Mouse (Mus musculus) testis, postnatal 14 days (tissue): ENCODE data around the gene Pogz.
A peak's percentile ranks its signal among the peaks of the same experiment; 100 is the strongest.

Source experiments
- DNase-seq: peaks from one replicate; pipeline ENCODE4 v3.0.0; 2021; ENCODE audit warnings: low spot score

Gene Pogz

DNA sequence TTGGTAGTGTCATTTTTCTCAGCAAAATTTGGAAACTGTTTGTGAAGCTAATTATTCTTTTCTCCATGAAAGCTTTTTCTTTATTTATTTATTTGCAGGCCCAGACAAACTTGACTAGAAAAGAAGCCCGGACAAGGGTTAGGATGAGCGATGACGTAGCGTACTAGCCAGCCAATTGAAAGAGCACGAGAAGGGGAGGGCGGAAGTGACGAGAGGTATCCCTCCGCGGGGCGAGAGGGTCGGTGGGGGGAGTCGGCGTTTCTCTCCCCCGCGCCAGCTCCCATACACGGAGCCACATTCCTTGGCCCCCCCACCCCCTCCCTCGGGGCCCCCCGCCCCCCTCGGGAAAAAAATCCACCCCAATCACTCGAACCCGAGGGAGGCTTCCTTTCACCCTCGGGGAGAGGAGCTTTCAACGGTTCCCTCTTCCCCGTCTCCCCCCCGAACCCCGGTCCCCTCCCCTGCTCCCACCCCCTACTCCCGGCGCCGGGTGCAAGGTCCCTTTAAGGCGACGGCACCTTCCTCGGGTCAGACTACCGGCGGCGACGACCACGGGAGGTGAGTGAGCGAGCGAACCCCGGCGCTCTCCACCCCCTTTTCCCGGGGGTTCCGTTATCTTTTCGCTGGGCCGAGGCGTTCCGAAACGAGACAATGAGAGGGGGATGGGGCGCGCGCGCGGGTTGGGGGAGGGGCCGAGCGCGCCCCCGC is at the start of gene Pogz:
Pogz (plus strand) TSS at position 385 of the 708 bp plus-strand sequence.
- DNase-seq, result peak; percentile 96

- no peak for DNase-seq
Measured at GRCm38 (mm10) chr3:94789071-94789470, 48.3 kb upstream of the Pogz start.

GRCm38 (mm10) chr3:94789516-94789915 is 47.9 kb upstream of the Pogz start:
- no peak for DNase-seq

- no peak for DNase-seq
Measured at GRCm38 (mm10) chr3:94792258-94792657, 45.1 kb upstream of the Pogz start.

GRCm38 (mm10) chr3:94793672-94794071 is 43.7 kb upstream of the Pogz start:
- DNase-seq, result peak; percentile 72

DNA sequence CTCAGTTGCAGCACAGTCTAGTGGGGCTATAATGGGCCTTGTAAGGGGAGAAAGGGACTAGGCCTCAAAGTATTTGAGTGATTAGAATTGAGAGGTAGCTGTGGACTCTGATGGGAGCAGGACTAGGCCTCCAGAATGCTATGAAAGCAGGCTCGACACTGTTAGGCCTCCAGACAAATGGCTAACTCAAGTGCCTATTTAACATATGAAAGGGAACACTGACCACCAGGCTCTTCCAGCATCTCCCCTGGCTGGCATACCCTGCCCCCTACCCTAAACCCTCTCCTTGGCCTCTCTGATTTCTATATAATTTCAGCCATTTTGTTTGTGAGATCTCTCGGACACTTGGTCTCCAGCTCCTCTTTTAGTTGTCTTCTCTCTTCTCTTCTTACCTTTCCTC is 43.0 kb upstream of the Pogz start:
- DNase-seq, result no peak

DNA sequence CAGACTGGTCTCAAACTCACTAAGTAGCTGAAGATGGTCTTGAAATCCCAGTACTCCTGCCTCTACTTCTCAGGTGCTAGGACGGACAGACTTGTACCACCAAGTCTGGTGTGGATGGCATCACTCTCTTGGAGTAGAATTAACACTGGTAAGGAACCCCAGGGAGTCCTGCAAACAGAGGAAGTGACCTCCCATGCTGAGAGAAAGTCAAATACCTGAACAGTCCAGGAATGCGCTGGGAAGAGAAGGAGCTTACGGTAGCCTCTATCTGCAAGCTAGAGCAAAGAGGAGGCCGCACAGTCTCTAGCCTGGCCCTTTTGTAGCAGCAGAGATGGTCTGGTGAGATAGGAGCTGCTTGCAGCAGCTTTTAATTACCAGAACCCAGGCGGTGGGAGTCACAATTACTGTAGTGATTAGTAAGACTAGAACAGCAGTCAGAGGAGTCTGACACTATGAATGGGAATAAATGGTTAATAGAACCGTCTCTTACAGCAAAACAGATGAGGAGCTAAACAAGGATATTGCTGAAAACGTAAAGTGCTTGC is 41.7 kb upstream of the Pogz start:
- DNase-seq, result no peak

GRCm38 (mm10) chr3:94796181-94796580 is 41.2 kb upstream of the Pogz start:
- DNase-seq, result no peak

DNA sequence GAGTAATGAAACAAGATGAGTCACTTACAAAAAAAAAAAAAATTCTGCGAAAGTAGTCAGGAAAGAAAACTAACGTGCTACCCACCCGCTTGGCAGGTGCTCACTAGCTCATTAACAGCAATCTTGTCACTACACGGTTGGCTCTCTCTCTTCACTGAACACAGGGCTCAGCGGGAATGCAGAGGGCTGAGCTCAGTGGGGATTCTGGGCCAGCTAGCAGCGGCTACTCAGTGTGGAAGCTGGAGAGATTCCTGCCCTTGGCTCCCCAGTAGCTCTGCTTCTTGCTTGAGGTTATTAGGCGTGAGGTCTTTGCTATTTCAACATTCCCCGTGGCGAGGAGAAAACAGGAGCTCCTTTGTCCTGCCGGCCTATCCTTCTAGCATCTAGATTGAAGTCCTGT is 33.2 kb upstream of the Pogz start:
- no peak for DNase-seq

- no peak for DNase-seq
Measured at GRCm38 (mm10) chr3:94804976-94805375, 32.4 kb upstream of the Pogz start.

GRCm38 (mm10) chr3:94808296-94808695 is 29.1 kb upstream of the Pogz start:
- no peak for DNase-seq

GRCm38 (mm10) chr3:94811628-94812027 is 25.7 kb upstream of the Pogz start:
- no peak for DNase-seq

- DNase-seq, result peak; percentile 82
Measured at GRCm38 (mm10) chr3:94813651-94814050, 23.7 kb upstream of the Pogz start.

DNA sequence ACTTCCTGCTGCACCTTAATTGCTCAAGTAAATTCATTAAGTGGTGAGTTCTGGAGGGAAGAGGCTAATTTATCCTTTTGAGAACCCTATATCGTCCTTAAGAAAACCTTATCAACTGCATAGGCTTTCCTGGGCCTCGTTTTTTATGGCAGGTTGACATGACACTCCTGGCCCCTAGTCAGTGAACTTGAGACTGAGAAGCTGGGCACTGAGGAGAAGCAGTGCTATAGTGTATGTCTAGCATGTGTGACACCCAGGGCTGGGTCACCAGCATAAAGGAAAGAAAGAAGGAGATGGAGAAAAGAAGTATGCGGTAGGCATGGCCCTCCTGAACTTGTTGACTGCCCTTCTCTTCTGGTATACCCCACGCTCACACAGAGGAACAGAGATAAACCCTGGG is 23.3 kb upstream of the Pogz start:
- DNase-seq, result no peak

DNA sequence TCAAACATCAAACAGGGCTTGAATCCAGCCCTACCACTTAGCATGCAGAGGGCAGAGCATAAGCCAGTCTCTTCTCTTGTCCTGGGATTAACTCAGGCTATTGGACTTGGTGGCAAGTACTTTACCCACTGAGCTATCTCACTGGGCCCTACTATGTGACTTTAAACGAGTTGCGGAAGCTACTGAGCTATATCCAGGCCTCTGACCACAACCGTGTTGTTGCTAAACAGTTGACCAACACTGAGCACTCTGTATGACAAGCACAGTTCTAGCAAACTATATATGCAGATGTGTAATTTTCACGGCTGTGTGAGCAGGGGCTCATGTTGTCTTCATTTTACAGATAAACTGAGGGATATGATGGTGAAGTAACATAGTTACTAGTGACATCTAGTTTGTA is 22.7 kb upstream of the Pogz start:
- no peak for DNase-seq

GRCm38 (mm10) chr3:94815603-94816002 is 21.8 kb upstream of the Pogz start:
- DNase-seq, result no peak

GRCm38 (mm10) chr3:94817731-94818130 is 19.6 kb upstream of the Pogz start:
- no peak for DNase-seq

- no peak for DNase-seq
Measured at GRCm38 (mm10) chr3:94819452-94820425, 17.6 kb upstream of the Pogz start.

- peak; percentile 33 for DNase-seq
Measured at GRCm38 (mm10) chr3:94821008-94821638, 16.2 kb upstream of the Pogz start.

GRCm38 (mm10) chr3:94822082-94822481 is 15.3 kb upstream of the Pogz start:
- DNase-seq, result no peak

DNA sequence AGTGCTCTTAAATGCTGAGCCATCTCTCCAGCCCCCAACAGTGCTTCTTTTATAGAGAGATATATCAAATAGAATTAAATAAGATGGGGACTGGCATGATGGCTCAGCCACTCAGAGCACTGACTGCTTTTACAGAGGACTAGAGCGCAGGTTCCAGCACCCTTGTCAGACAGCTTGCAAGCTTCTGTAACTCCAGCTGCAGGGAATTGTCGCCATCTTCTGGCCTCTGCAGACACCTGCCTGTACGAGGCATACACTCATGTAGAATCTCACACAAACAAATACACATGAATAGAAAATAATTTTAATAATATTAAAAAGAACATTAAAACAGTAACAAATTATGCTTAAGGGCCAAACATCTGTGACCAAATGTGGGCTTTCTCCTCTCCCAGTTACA is 13.3 kb upstream of the Pogz start:
- no peak for DNase-seq

DNA sequence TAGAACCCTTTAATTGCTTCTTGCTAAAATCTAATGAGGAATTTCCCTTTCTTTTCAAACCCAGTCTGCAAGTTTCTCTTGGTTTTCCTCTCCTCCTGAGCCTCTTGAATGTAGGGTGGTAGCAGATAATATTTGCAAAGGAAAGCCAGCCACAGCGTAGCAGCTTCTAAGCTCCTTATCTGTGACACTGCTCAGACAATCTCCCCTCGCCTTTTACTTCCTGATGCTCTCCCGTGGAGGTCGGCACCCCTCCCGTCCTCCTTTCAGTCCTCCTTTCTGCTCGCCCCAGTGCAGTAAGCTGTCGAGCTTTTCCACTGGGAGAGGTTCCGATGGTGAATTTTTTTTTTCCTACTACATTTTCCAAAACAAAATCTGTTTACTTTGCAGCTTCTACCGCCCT is 5.3 kb upstream of the Pogz start:
- no peak for DNase-seq
